Mouse (Mus musculus): ENCODE results near the gene Capn13. TPM values are rescaled to one million over a fixed set of nuclear protein-coding genes. Genes with fewer than 3 reads are reported as not detected.
"Not testable (repeated sequence)": the region's sequence is repeated elsewhere in the genome, so short reads cannot be mapped to it uniquely, and the experiment has no call there.

The Capn13 gene
- polyA plus RNA-seq, 1 experiment from 2014 or later, result 0.27 TPM

- WGBS, result 25% methylated on average over 2 of the region's 2 CpGs
- no peak for ATAC-seq (ENCODE audit: insufficient number of reproducible peaks, insufficient read depth, low FRiP score, low read depth)
- no peak overlapping the region for H3K9ac ChIP-seq (replicated peaks; ENCODE audit: low read depth, low read length)
- H3K27me3 ChIP-seq (ENCODE audit: control insufficient read depth, insufficient read depth, low read length), result no peaks in the 10 kb centered on the region
- no peak overlapping the region for H3K4me3 ChIP-seq (ENCODE audit: low read depth, low read length)
- H3K9me3 ChIP-seq (ENCODE audit: control insufficient read depth, low read depth, low read length), result no peaks in the 10 kb centered on the region
- H3K4me2 ChIP-seq (replicated peaks; ENCODE audit: low read depth, low read length), result no peak overlapping the region
- no peaks in the 10 kb centered on the region for H3K4me1 ChIP-seq (ENCODE audit: control insufficient read depth, insufficient read depth, low read length)
- no peaks in the 10 kb centered on the region for H3K36me3 ChIP-seq (ENCODE audit: control insufficient read depth, insufficient read depth, low read length)
- H3K27ac ChIP-seq (ENCODE audit: low read length), result no peak overlapping the region
Measured at GRCm38 (mm10) chr17:73284301-73284700, 116.4 kb downstream of the Capn13 start.

DNA sequence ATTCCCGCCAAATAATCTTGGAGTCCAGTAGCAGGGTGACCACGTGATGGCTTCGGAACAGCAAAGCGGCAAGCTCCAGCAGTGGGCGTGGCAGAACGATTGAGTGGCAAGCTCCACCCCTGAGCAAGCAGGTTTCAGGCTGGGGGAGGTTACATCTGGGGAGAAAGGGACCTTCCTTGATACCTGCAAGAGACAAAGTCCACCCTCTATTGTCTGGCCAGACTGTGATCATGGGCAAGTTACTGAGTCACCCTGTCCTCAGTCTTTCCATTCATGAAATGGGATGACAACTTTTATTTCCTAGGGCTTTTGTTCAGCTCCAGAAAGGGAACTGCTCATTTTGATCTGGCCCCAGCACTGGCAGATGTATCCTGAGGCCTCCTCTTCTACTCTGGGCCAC lies 118.0 kb downstream of the Capn13 start:
- WGBS, result 39% methylated on average over 6 of the region's 6 CpGs
- peak; percentile 42; the same call in 1 of the 2 replicates for ATAC-seq (ENCODE audit: insufficient number of reproducible peaks, insufficient read depth, low FRiP score, low read depth)
- not testable (repeated sequence) for H3K4me2 ChIP-seq (replicated peaks; ENCODE audit: low read depth, low read length); H3K27ac ChIP-seq (ENCODE audit: low read length); H3K27me3 ChIP-seq (ENCODE audit: control insufficient read depth, insufficient read depth, low read length); H3K4me3 ChIP-seq (ENCODE audit: low read depth, low read length); H3K9ac ChIP-seq (replicated peaks; ENCODE audit: low read depth, low read length); H3K36me3 ChIP-seq (ENCODE audit: control insufficient read depth, insufficient read depth, low read length); H3K9me3 ChIP-seq (ENCODE audit: control insufficient read depth, low read depth, low read length); H3K4me1 ChIP-seq (ENCODE audit: control insufficient read depth, insufficient read depth, low read length)

GRCm38 (mm10) chr17:73277770-73278169 lies 122.9 kb downstream of the Capn13 start:
- Histone ChIP-seq H3K4me2 (replicated peaks; ENCODE audit: low read depth, low read length) (no peak overlapping the region), H3K9me3 (ENCODE audit: control insufficient read depth, low read depth, low read length) (no peaks in the 10 kb centered on the region), H3K9ac (replicated peaks; ENCODE audit: low read depth, low read length) (no peak overlapping the region), H3K27me3 (ENCODE audit: control insufficient read depth, insufficient read depth, low read length) (no peaks in the 10 kb centered on the region), H3K4me1 (ENCODE audit: control insufficient read depth, insufficient read depth, low read length) (no peaks in the 10 kb centered on the region), H3K36me3 (ENCODE audit: control insufficient read depth, insufficient read depth, low read length) (no peaks in the 10 kb centered on the region), H3K27ac (ENCODE audit: low read length) (no peak overlapping the region), H3K4me3 (ENCODE audit: low read depth, low read length) (no peak overlapping the region)
- ATAC-seq (ENCODE audit: insufficient number of reproducible peaks, insufficient read depth, low FRiP score, low read depth), result no peak
- 93% methylated on average over 4 of the region's 4 CpGs for WGBS

DNA sequence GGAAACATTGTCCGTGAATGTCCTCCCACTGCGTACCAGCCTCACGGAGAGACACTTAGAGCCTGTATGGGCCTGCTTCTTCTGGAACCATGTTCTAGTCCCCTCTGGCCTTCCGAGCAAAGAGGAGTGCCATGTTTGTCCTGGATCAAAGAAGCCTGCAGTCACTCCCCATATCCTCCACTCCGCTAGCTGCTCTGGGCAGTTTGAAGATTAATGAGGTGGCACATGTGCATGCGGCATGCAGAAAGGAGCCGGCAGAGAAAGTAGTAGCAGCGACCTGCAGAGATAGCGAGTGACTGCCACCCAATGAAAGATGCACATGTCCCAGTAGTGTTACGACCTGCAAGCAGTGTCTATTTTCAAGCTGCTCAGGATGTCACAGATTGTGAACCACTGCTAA lies 125.6 kb downstream of the Capn13 start:
- WGBS, result 61% methylated on average over 10 of the region's 10 CpGs
- Histone ChIP-seq H3K27me3 (ENCODE audit: control insufficient read depth, insufficient read depth, low read length) (no peaks in the 10 kb centered on the region), H3K36me3 (ENCODE audit: control insufficient read depth, insufficient read depth, low read length) (no peaks in the 10 kb centered on the region), H3K4me3 (ENCODE audit: low read depth, low read length) (no peak overlapping the region), H3K9me3 (ENCODE audit: control insufficient read depth, low read depth, low read length) (no peaks in the 10 kb centered on the region), H3K4me1 (ENCODE audit: control insufficient read depth, insufficient read depth, low read length) (no peaks in the 10 kb centered on the region), H3K9ac (replicated peaks; ENCODE audit: low read depth, low read length) (no peak overlapping the region), H3K27ac (ENCODE audit: low read length) (no peak overlapping the region), H3K4me2 (replicated peaks; ENCODE audit: low read depth, low read length) (no peak overlapping the region)
- no peak for ATAC-seq (ENCODE audit: insufficient number of reproducible peaks, insufficient read depth, low FRiP score, low read depth)

- Histone ChIP-seq H3K27ac (ENCODE audit: low read length) (no peak overlapping the region), H3K27me3 (ENCODE audit: control insufficient read depth, insufficient read depth, low read length) (no peaks in the 10 kb centered on the region), H3K4me1 (ENCODE audit: control insufficient read depth, insufficient read depth, low read length) (no peaks in the 10 kb centered on the region), H3K9ac (replicated peaks; ENCODE audit: low read depth, low read length) (no peak overlapping the region), H3K36me3 (ENCODE audit: control insufficient read depth, insufficient read depth, low read length) (no peaks in the 10 kb centered on the region), H3K4me2 (replicated peaks; ENCODE audit: low read depth, low read length) (no peak overlapping the region), H3K9me3 (ENCODE audit: control insufficient read depth, low read depth, low read length) (no peaks in the 10 kb centered on the region), H3K4me3 (ENCODE audit: low read depth, low read length) (no peak overlapping the region)
- no peak for ATAC-seq (ENCODE audit: insufficient number of reproducible peaks, insufficient read depth, low FRiP score, low read depth)
- 87% methylated on average over 7 of the region's 7 CpGs for WGBS
Measured at GRCm38 (mm10) chr17:73273809-73274208, 126.9 kb downstream of the Capn13 start.

DNA sequence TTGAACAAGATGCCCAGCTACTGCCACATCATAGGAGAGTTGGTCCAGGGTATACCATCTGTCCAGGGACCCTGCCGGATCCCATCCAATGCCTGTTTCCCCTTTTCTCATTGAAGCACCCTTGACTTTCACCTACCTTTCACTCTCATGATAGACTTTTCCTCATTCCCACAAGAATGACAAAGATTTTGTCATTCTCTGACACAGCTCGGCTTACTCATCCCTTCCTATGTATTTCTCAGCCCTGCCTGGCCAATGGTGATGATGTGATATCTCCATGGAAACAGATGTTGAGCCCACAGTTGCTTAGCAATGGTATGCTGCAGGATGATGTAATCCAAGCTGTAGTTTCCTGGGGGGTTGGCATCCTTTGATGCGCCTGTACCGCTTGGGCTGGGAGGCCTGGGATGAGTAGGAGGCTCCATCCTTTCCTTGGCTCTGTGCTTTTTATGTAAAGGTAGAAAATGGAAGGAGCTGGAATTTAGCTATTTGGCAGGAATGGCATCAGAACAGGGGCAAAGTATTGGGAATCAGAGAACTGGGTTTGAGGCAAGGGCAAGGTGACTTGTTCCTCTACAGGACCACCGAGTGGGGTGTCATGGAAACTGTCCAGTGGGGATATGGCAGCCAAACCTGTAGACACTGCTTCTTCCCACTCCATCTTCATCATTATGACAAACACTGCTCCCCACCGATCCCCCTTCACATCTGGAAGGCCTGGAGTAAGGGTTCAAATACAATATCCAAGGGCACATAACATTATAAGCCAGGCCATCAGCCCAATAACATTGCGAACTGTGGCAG lies 128.7 kb downstream of the Capn13 start:
- 93% methylated on average over 7 of the region's 7 CpGs for WGBS
- Histone ChIP-seq H3K27me3 (ENCODE audit: control insufficient read depth, insufficient read depth, low read length) (no peaks in the 10 kb centered on the region), H3K4me1 (ENCODE audit: control insufficient read depth, insufficient read depth, low read length) (no peaks in the 10 kb centered on the region), H3K9me3 (ENCODE audit: control insufficient read depth, low read depth, low read length) (no peaks in the 10 kb centered on the region), H3K4me3 (ENCODE audit: low read depth, low read length) (no peak overlapping the region), H3K27ac (ENCODE audit: low read length) (no peak overlapping the region), H3K36me3 (ENCODE audit: control insufficient read depth, insufficient read depth, low read length) (no peaks in the 10 kb centered on the region), H3K4me2 (replicated peaks; ENCODE audit: low read depth, low read length) (no peak overlapping the region), H3K9ac (replicated peaks; ENCODE audit: low read depth, low read length) (no peak overlapping the region)
- no peak for ATAC-seq (ENCODE audit: insufficient number of reproducible peaks, insufficient read depth, low FRiP score, low read depth)

- Histone ChIP-seq H3K4me1 (ENCODE audit: control insufficient read depth, insufficient read depth, low read length) (no peaks in the 10 kb centered on the region), H3K27ac (ENCODE audit: low read length) (no peak overlapping the region), H3K27me3 (ENCODE audit: control insufficient read depth, insufficient read depth, low read length) (no peaks in the 10 kb centered on the region), H3K4me3 (ENCODE audit: low read depth, low read length) (no peak overlapping the region), H3K9ac (replicated peaks; ENCODE audit: low read depth, low read length) (no peak overlapping the region), H3K9me3 (ENCODE audit: control insufficient read depth, low read depth, low read length) (no peaks in the 10 kb centered on the region), H3K36me3 (ENCODE audit: control insufficient read depth, insufficient read depth, low read length) (no peaks in the 10 kb centered on the region), H3K4me2 (replicated peaks; ENCODE audit: low read depth, low read length) (no peak overlapping the region)
- no peak for ATAC-seq (ENCODE audit: insufficient number of reproducible peaks, insufficient read depth, low FRiP score, low read depth)
- WGBS, result 70% methylated on average over 15 of the region's 15 CpGs
Measured at GRCm38 (mm10) chr17:73270871-73271796, 129.5 kb downstream of the Capn13 start.

- no peaks in the 10 kb centered on the region for H3K9me3 ChIP-seq (ENCODE audit: control insufficient read depth, low read depth, low read length)
- no peak overlapping the region for H3K27ac ChIP-seq (ENCODE audit: low read length)
- ATAC-seq (ENCODE audit: insufficient number of reproducible peaks, insufficient read depth, low FRiP score, low read depth), result 0 out of 2 replicates have a peak, but pooled peaks have one; percentile 14
Measured at GRCm38 (mm10) chr17:73263077-73263501, 137.6 kb downstream of the Capn13 start.

More at GRCm38 (mm10) chr17:73263077-73263501, 137.6 kb downstream of the Capn13 start:
- Histone ChIP-seq H3K27me3 (ENCODE audit: control insufficient read depth, insufficient read depth, low read length) (no peaks in the 10 kb centered on the region), H3K4me3 (ENCODE audit: low read depth, low read length) (no peak overlapping the region), H3K4me1 (ENCODE audit: control insufficient read depth, insufficient read depth, low read length) (0 out of 2 replicates have a peak, but pooled peaks cover 5% of the 10 kb centered on the region), H3K36me3 (ENCODE audit: control insufficient read depth, insufficient read depth, low read length) (no peaks in the 10 kb centered on the region), H3K4me2 (replicated peaks; ENCODE audit: low read depth, low read length) (no peak overlapping the region), H3K9ac (replicated peaks; ENCODE audit: low read depth, low read length) (no peak overlapping the region)
- 77% methylated on average over 8 of the region's 8 CpGs for WGBS

All from stomach, embryonic 14.5 days (tissue).